Mouse (Mus musculus) intestine, embryonic 16.5 days (tissue): Measurements from ENCODE around the gene Rin3. TPM values are rescaled to one million over a fixed set of nuclear protein-coding genes. Genes with fewer than 3 reads are reported as not detected.

Experiments
- ATAC-seq: fragments of 200-750 bp; cut with Nextera tagmentation; 2 replicates; pipeline ENCODE4 v1.8.0; 2017; ENCODE audit warnings: moderate TSS enrichment, moderate library complexity
- H3K27ac ChIP-seq: fragments of 300-500 bp; sonication (generic); 2 replicates; pipeline ENCODE4 v1.5.1; 2014; ENCODE audit warnings: mild to moderate bottlenecking, low read length
- H3K27me3 ChIP-seq: fragments of 300-500 bp; sonication (generic); replicated peaks from 2 replicates; pipeline ENCODE4 v1.6.1; 2014; ENCODE audit warnings: low read length, control low read depth, mixed read lengths; ENCODE audit not compliant: control insufficient read depth, insufficient read depth
- H3K36me3 ChIP-seq: fragments of 300-500 bp; sonication (generic); 2 replicates; pipeline ENCODE4 v1.6.1; 2014; ENCODE audit warnings: low read length, control low read depth; ENCODE audit not compliant: control insufficient read depth, insufficient read depth
- H3K4me1 ChIP-seq: fragments of 300-500 bp; sonication (generic); 2 replicates; pipeline ENCODE4 v1.6.1; 2014; ENCODE audit warnings: low read length, control low read depth, mixed read lengths; ENCODE audit not compliant: control insufficient read depth, insufficient read depth
- H3K4me2 ChIP-seq: fragments of 300-500 bp; sonication (generic); 2 replicates; pipeline ENCODE4 v1.6.1; 2014; ENCODE audit warnings: low read depth, low read length, control low read depth
- H3K4me3 ChIP-seq: fragments of 300-500 bp; sonication (generic); 2 replicates; pipeline ENCODE4 v1.5.1; 2014; ENCODE audit warnings: mild to moderate bottlenecking, low read length
- H3K9ac ChIP-seq: fragments of 300-500 bp; sonication (generic); 2 replicates; pipeline ENCODE4 v1.6.1; 2014; ENCODE audit warnings: low read depth, low read length
- H3K9me3 ChIP-seq: fragments of 300-500 bp; sonication (generic); 2 replicates; pipeline ENCODE4 v1.6.1; 2016; ENCODE audit warnings: low read length, control low read depth; ENCODE audit not compliant: control insufficient read depth
- WGBS: fragments of 180-500 bp; shearing (Covaris S2); extraction: QIAGEN DNeasy Blood & Tissue Kit; methylation state at CpG from one replicate; pipeline ENCODE4 v1.1.7; 2014; 5-methylcytosine and 5-hydroxymethylcytosine counted together
- polyA plus RNA-seq: library from polyadenylated mRNA; unstranded; fragments of >200 nt; fragmentation: Nextera tagmentation; extraction: Ambion mirVana; gene quantifications from 2 replicates; pipeline ENCODE4 v1.2.1, GENCODE M21; 2015

Rin3 gene
- polyA plus RNA-seq, 1 experiment from 2014 or later: 10.3 TPM

DNA sequence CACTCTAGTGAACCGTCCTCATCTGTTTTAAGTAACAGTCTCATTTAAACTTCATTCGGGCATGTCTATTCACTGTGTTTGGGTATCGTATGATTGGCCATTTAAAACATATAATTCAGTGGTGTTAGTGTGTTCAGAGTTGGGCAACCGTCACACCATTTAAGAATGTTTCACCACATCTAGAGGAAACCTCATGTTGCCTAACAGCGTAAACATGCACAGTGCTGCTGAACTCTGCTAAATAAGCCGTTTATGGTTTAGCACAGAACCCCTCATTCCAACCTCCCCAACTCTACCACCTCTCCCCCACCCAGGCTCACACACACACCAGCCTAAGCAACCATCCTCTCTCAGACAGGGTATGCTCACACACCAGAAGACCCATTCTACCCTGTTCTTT is 65.6 kb downstream of the Rin3 start:
- H3K36me3 ChIP-seq: peaks cover 4% of the 10 kb centered on the region; the same call in 1 of the 2 replicates
- no peaks in the 10 kb centered on the region for H3K9me3 ChIP-seq
- WGBS: 86% methylated on average over 6 of the region's 6 CpGs
- H3K27me3 ChIP-seq: no peaks in the 10 kb centered on the region
- ATAC-seq: no peak
- H3K4me2 ChIP-seq: no peak overlapping the region
- no peak overlapping the region for H3K4me3 ChIP-seq
- peaks cover 5% of the 10 kb centered on the region; the same call in 1 of the 2 replicates for H3K4me1 ChIP-seq
- no peak overlapping the region for H3K27ac ChIP-seq
- no peak overlapping the region for H3K9ac ChIP-seq

DNA sequence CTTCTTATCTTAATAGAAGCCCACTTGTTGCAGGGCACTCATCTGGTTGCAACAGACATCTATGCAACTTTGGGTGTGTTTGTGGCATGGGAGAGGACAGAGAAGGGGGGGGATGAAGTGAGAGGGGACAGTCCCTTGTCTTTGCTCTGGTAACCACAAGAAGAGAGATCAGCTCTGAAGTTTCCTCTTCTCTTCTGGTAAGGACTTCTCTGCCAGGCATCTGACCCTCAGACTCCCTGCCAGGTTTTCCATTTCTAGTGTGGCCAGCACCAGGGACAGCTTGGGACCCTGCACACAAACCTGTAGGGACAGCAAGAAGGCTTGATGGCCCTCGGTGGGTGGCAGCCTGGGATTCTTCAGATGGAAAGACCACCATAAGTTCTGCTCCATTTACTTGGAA is 68.1 kb downstream of the Rin3 start:
- WGBS: 81% methylated on average over 1 of the region's 1 CpGs
- Histone ChIP-seq H3K4me1 (peaks cover 5% of the 10 kb centered on the region; the same call in 1 of the 2 replicates), H3K27ac (no peak overlapping the region), H3K4me2 (no peak overlapping the region), H3K9me3 (no peaks in the 10 kb centered on the region), H3K4me3 (no peak overlapping the region), H3K9ac (no peak overlapping the region), H3K27me3 (no peaks in the 10 kb centered on the region), H3K36me3 (0 out of 2 replicates have a peak, but pooled peaks cover under 1% of the 10 kb centered on the region)
- no peak for ATAC-seq

DNA sequence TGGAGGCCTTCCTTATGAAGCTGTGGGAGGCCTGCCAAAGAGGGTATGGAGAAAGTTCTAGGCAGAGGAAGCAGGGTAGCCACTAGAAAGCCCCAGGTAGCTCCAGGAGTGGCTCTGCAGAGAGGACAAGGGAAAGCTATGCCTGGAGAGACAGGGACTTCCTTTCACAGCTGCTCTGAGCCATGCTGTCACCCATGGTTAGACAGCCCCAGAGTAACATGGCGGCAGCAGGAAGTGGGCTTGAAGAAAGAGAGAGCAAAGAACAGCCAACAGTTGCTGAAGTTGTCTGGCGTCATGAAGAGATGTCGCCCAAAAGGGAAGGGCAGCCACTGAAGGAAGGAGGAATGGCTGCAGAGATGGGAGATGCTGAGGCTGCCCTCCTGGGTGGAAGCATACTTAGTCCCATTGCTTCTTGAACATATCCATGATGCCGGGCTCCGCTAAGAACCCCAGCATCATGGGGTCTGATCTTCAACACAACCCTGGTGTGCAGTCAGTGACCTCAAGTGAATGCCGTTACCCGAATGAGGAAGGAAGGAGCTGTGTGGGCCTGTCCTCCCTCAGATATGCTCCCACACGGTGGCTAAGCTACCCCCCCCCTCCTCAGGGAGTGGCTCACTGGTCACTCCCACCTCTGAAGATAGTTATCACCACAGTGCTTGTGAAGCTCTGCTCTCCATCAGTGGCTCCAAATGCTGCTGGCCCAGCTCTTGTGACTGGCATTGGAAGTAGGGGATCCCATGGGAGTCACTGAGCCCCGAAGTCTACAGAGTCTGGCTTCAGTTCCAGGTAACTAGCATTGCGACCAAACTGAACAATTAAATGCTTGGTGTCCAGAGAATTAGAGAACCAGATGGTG is 71.5 kb downstream of the Rin3 start:
- H3K9me3 ChIP-seq: no peaks in the 10 kb centered on the region
- WGBS: 87% methylated on average over 10 of the region's 10 CpGs
- no peak overlapping the region for H3K4me3 ChIP-seq
- H3K27ac ChIP-seq: no peak overlapping the region
- H3K4me1 ChIP-seq: no peaks in the 10 kb centered on the region
- no peak overlapping the region for H3K4me2 ChIP-seq
- no peak for ATAC-seq
- 0 out of 2 replicates have a peak, but pooled peaks cover under 1% of the 10 kb centered on the region for H3K36me3 ChIP-seq
- H3K27me3 ChIP-seq: no peaks in the 10 kb centered on the region
- no peak overlapping the region for H3K9ac ChIP-seq

DNA sequence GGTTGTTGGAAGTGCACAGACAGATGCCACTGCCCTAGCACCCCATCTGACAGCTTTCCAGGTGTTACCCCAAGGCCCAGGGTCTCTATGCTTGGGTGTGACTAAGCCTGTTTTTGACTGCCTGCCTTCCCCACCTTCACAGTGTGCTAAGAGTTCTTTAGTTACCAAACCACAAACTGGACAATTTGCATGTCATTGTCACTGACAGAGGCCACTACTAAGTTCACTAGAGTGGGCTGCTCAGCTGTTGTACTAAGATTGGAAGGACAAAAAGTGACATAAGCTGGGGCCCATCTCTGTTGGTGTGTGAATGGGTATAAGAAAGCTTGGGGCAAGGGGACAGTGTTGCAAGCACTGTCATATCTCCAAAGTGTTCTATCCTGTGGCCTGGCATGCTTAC is 72.9 kb downstream of the Rin3 start:
- H3K27ac ChIP-seq: no peak overlapping the region
- peaks cover 8% of the 10 kb centered on the region; the same call in 1 of the 2 replicates for H3K36me3 ChIP-seq
- H3K4me2 ChIP-seq: no peak overlapping the region
- no peak overlapping the region for H3K4me3 ChIP-seq
- no peak for ATAC-seq
- no peaks in the 10 kb centered on the region for H3K9me3 ChIP-seq
- H3K9ac ChIP-seq: no peak overlapping the region
- H3K4me1 ChIP-seq: no peaks in the 10 kb centered on the region
- no peaks in the 10 kb centered on the region for H3K27me3 ChIP-seq

DNA sequence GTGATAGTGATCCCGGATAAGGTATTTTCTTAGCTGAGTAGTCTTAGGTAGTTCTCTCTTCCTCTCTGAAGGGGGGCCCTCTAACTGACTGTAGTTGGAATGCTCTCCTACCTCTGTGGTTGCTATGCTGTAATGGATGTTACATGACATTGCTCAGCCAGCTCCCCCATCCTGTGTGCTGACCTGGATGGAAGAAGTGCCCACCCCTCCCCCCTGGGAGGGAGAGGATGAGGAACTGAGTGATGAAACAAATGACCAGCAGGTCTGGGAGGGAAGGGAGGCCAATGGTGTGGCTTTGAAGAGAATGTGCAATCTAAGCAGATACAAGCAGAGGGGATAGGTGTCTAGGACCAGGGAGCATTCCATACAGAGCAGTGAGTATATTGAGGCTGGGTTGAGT is 73.9 kb downstream of the Rin3 start:
- no peak for ATAC-seq
- H3K27me3 ChIP-seq: no peaks in the 10 kb centered on the region
- 85% methylated on average over 1 of the region's 1 CpGs for WGBS

DNA sequence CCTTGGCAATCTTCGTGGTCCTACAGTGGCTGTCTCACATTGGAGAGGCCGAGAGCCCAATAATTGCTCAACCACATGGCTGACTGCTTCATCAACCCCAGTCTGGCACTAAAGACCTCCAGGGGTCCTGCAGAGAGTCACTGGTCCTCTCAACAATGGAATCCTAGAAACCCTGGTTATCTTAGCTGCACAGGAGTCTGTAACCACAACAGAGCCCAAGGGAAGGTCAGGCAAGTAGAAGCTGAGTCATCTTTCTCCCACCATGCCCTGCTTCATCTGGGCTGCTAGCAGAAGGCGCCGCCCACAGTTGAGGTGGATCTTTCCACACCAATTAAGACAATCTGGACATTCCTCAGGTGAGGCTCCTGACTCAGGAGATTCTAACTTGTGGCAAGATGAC is 76.5 kb downstream of the Rin3 start:
- Histone ChIP-seq H3K4me1 (no peaks in the 10 kb centered on the region), H3K9ac (no peak overlapping the region), H3K27ac (no peak overlapping the region), H3K36me3 (peaks cover 11% of the 10 kb centered on the region; the same call in 1 of the 2 replicates), H3K9me3 (no peaks in the 10 kb centered on the region), H3K27me3 (no peaks in the 10 kb centered on the region), H3K4me3 (no peak overlapping the region), H3K4me2 (no peak overlapping the region)
- WGBS: 93% methylated on average over 4 of the region's 4 CpGs
- no peak for ATAC-seq

More for the DNA sequence above, 73.9 kb downstream of the Rin3 start:
- Histone ChIP-seq H3K9me3 (no peaks in the 10 kb centered on the region), H3K36me3 (peaks cover 8% of the 10 kb centered on the region; the same call in 1 of the 2 replicates), H3K4me3 (no peak overlapping the region), H3K9ac (no peak overlapping the region), H3K27ac (no peak overlapping the region), H3K4me1 (no peaks in the 10 kb centered on the region), H3K4me2 (no peak overlapping the region)

DNA sequence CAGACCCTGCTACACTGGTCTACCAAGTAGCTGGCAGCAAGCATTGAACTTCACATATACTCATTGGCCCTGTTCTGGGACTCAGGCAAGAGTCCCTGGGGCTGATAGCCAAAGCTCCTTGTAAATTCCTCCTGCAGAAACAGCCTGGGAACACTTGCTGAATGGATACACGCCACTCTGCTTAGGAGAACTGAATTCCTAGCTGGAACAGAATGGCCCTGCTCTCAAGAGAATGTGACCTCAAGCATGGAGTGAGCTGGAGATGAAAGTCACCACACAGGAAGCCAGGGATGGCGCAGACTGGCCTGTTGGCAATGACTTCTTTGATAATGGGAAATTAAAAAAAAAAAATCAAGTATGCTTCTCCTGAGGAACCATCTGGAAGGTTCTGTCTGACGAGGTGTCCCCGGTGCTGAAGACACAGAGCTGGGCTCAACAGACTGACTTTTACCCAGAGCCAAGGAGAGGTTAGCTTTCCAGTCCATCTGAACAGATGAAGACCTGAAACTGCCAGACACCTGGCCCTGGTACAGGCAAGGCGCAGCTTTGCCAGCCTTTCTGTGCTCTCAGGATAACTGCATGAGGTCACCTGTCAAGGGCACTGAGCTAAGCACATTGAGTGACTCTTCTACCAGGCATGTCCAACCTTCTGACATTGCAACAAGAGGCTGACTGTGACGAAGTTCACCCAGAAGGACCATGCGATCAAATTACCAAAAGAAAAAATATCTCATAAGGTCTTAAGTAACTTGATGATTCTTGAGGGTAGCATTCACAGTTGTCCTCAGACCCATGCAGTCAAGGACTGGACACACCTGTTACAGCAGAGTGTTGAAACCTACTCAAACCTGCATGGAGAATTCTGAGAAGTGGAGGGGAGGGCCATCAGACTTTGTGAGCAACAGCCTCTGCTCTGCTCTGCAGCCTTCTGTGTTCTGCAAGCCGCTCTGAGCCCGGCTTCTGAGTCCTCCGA is 78.6 kb downstream of the Rin3 start:
- Histone ChIP-seq H3K9ac (no peak overlapping the region), H3K4me2 (no peak overlapping the region), H3K36me3 (peaks cover 11% of the 10 kb centered on the region; the same call in 1 of the 2 replicates), H3K9me3 (no peaks in the 10 kb centered on the region), H3K27ac (no peak overlapping the region), H3K27me3 (no peaks in the 10 kb centered on the region), H3K4me3 (no peak overlapping the region), H3K4me1 (no peaks in the 10 kb centered on the region)
- 94% methylated on average over 10 of the region's 10 CpGs for WGBS
- no peak for ATAC-seq

DNA sequence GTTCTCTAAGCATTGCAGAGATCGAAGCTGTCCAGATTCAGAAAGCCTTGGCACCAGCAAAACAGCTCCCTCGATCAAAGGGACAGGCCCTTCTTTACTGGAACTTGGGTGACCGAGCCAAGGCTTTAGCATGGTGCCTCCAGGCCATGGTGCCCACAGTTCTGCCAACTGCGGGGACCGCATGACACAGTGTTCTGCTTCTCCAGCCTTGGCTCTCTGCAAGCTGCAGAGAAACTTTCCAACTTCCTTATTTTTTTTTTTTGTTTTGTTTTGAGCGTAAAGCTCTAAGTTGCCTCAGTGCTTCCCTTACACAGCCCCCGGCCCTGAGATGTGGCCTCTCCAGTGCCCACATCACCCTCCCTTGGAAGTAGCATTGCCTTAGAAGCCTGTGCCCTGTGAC is 82.2 kb downstream of the Rin3 start:
- no peak for ATAC-seq
- Histone ChIP-seq H3K4me2 (no peak overlapping the region), H3K27me3 (no peaks in the 10 kb centered on the region), H3K4me3 (no peak overlapping the region), H3K9me3 (no peaks in the 10 kb centered on the region), H3K27ac (no peak overlapping the region), H3K9ac (no peak overlapping the region), H3K4me1 (peaks cover 8% of the 10 kb centered on the region), H3K36me3 (peaks cover 7% of the 10 kb centered on the region)
- 91% methylated on average over 7 of the region's 7 CpGs for WGBS

DNA sequence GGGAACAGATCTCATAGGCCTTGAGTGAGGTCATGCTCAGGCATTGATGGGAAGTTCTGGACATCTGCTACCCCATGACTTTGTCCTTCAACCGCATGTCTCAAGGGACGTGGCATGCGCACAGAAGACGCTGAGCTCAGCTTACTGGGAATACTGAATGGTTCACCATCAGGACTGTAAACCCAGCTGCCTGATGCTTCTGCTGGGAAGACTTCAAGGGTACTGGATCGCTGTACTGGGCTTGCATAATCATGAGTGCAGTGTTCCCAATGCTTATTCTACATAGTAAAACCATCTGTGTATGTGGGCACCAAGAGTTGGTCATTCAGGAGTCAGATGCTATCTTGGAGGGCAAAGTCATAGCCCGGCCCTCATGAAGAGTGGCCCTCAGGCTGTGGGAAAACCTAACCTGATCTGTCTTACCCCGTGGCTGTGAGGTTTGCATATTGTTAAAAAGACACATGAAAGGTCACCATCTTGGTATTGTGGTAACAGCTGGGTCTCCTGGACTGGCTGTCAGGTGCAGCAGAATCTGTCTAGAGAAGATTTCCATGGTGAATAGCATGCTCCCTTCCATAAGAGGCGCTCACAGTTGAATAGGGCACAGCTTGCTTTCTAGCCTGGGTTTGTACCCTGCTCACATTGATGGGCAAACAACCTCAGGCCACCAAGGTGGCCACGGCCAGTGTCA is 83.4 kb downstream of the Rin3 start:
- no peak overlapping the region for H3K27ac ChIP-seq
- H3K4me3 ChIP-seq: no peak overlapping the region
- peaks cover 6% of the 10 kb centered on the region for H3K36me3 ChIP-seq
- H3K27me3 ChIP-seq: no peaks in the 10 kb centered on the region
- no peaks in the 10 kb centered on the region for H3K9me3 ChIP-seq
- peaks cover 9% of the 10 kb centered on the region for H3K4me1 ChIP-seq
- ATAC-seq: no peak
- WGBS: 93% methylated on average over 9 of the region's 9 CpGs
- no peak overlapping the region for H3K9ac ChIP-seq
- no peak overlapping the region for H3K4me2 ChIP-seq
